In genomic region chr19:6373539-6374400, GRCm38 (mm10) we compare ENCODE assay signal across 7 mouse cellular contexts. TPM values are rescaled to one million over a fixed set of nuclear protein-coding genes. Genes with fewer than 3 reads are reported as not detected.
DNase-seq lines count a peak whose midpoint lies in the region; ATAC-seq lines count a peak whose summit lies in the region.

No protein-coding gene starts in this region.

- no peak overlapping the region for H3K27ac ChIP-seq in limb, embryonic 11.5 days (replicated peaks; ENCODE audit: low read depth, low read length)
- H3K27ac ChIP-seq in midbrain, embryonic 15.5 days, result no peak overlapping the region

- H3K36me3 ChIP-seq in limb, embryonic 11.5 days (ENCODE audit: control insufficient read depth, insufficient read depth, low read length), result peaks cover 67% of the 10 kb centered on the region
- H3K36me3 ChIP-seq in midbrain, embryonic 15.5 days (replicated peaks), result peaks cover 74% of the 10 kb centered on the region

- H3K27me3 ChIP-seq in limb, embryonic 11.5 days (ENCODE audit: control insufficient read depth, insufficient read depth, low read length), result no peaks in the 10 kb centered on the region
- no peaks in the 10 kb centered on the region for H3K27me3 ChIP-seq in midbrain, embryonic 15.5 days (replicated peaks)

- no peak overlapping the region for H3K4me3 ChIP-seq in limb, embryonic 11.5 days (ENCODE audit: low read depth, low read length)
- H3K4me3 ChIP-seq in midbrain, embryonic 15.5 days, result no peak overlapping the region

- no peak overlapping the region for H3K4me2 ChIP-seq in limb, embryonic 11.5 days (ENCODE audit: low read depth, severe bottlenecking)
- H3K4me2 ChIP-seq in midbrain, embryonic 15.5 days, result no peak overlapping the region

- peak; percentile 51 for ATAC-seq in common myeloid progenitor, adult 5-6 weeks (replicated peaks; ENCODE audit: low read depth, poor library complexity, severe bottlenecking)
- peak; percentile 42 for ATAC-seq in granulocyte monocyte progenitor cell, adult 5-6 weeks (replicated peaks; ENCODE audit: poor library complexity, severe bottlenecking)
- ATAC-seq in limb, embryonic 11.5 days (ENCODE audit: insufficient number of reproducible peaks, low FRiP score, low TSS enrichment, low read depth), result no peak
- 0 out of 2 replicates have a peak, but pooled peaks have one; percentile 27 for ATAC-seq in midbrain, embryonic 15.5 days (replicated peaks)

- DNase-seq in adrenal gland, adult 18-20 months (ENCODE audit: low spot score in 2 of 2), result peak; percentile 81 to 86
- DNase-seq in kidney, adult 18-20 months, result peak; percentile 82
- peak; percentile 84 for DNase-seq in limb, embryonic 11.5 days (ENCODE audit: low spot score)
- DNase-seq in spleen, postnatal 36 days (ENCODE audit: low spot score in 2 of 2), result peak; percentile 67 to 82

- 72% methylated on average over 12 of the region's 12 CpGs for whole genome bisulfite sequencing in limb, embryonic 11.5 days
- WGBS in midbrain, embryonic 15.5 days, result 66% methylated on average over 12 of the region's 12 CpGs

- no peak overlapping the region for H3K9ac ChIP-seq in limb, embryonic 11.5 days (ENCODE audit: low read length)
- no peak overlapping the region for H3K9ac ChIP-seq in midbrain, embryonic 15.5 days

- H3K9me3 ChIP-seq in limb, embryonic 11.5 days (ENCODE audit: control insufficient read depth, low read length), result no peaks in the 10 kb centered on the region
- H3K9me3 ChIP-seq in midbrain, embryonic 15.5 days, result no peaks in the 10 kb centered on the region

- H3K4me1 ChIP-seq in limb, embryonic 11.5 days (ENCODE audit: control insufficient read depth, insufficient read depth, low read length), result no peaks in the 10 kb centered on the region
- H3K4me1 ChIP-seq in midbrain, embryonic 15.5 days, result no peaks in the 10 kb centered on the region

RNA-seq across cellular contexts. Expression of gene Sf1, which starts 10.3 kb away (rescaled TPM):
- total RNA-seq in adrenal gland, adult 18-20 months (2021), result 100 to 1,000 TPM; 233 to 277 TPM
- total RNA-seq in common myeloid progenitor, adult 5-6 weeks (2017), result 221 and 258 TPM in 2 replicates
- total RNA-seq in granulocyte monocyte progenitor cell, adult 5-6 weeks (2014; fragmentation: Nextera tagmentation), result 286 and 301 TPM in 2 replicates
- 187 and 209 TPM in 2 replicates for total RNA-seq in granulocyte monocyte progenitor cell, adult 5-6 weeks (2017)
- polyA plus RNA-seq in limb, embryonic 11.5 days (2014; fragmentation: Nextera tagmentation; extraction: Ambion mirVana), result 209 and 228 TPM in 2 replicates
- polyA plus RNA-seq in midbrain, embryonic 15.5 days (2015; fragmentation: Nextera tagmentation; extraction: Ambion mirVana), result 112 and 119 TPM in 2 replicates

RNA-seq across cellular contexts. Expression of gene Pygm, which starts 10.4 kb away (rescaled TPM):
- 10 to 100 TPM; 55.0 to 65.0 TPM for total RNA-seq in adrenal gland, adult 18-20 months (2021)
- total RNA-seq in common myeloid progenitor, adult 5-6 weeks (2017), result 0.10 and 0.87 TPM in 2 replicates
- 0.92 and 6.9 TPM in 2 replicates for total RNA-seq in granulocyte monocyte progenitor cell, adult 5-6 weeks (2014; fragmentation: Nextera tagmentation)
- 0.41 TPM in 1 of 2 replicates, not detected in the other for total RNA-seq in granulocyte monocyte progenitor cell, adult 5-6 weeks (2017)
- polyA plus RNA-seq in limb, embryonic 11.5 days (2014; fragmentation: Nextera tagmentation; extraction: Ambion mirVana), result 1.8 and 2.0 TPM in 2 replicates
- 5.9 and 9.5 TPM in 2 replicates for polyA plus RNA-seq in midbrain, embryonic 15.5 days (2015; fragmentation: Nextera tagmentation; extraction: Ambion mirVana)

RNA-seq across cellular contexts. Expression of gene Rasgrp2, which starts 25.4 kb away (rescaled TPM):
- 10 to 100 TPM; 38.0 to 44.8 TPM for total RNA-seq in adrenal gland, adult 18-20 months (2021)
- 116 and 137 TPM in 2 replicates for total RNA-seq in common myeloid progenitor, adult 5-6 weeks (2017)
- 279 and 345 TPM in 2 replicates for total RNA-seq in granulocyte monocyte progenitor cell, adult 5-6 weeks (2014; fragmentation: Nextera tagmentation)
- 308 and 310 TPM in 2 replicates for total RNA-seq in granulocyte monocyte progenitor cell, adult 5-6 weeks (2017)
- 12.8 and 15.0 TPM in 2 replicates for polyA plus RNA-seq in limb, embryonic 11.5 days (2014; fragmentation: Nextera tagmentation; extraction: Ambion mirVana)
- polyA plus RNA-seq in midbrain, embryonic 15.5 days (2015; fragmentation: Nextera tagmentation; extraction: Ambion mirVana), result 73.1 and 93.6 TPM in 2 replicates

RNA-seq across cellular contexts. Expression of gene Map4k2, which starts 32.8 kb away (rescaled TPM):
- total RNA-seq in adrenal gland, adult 18-20 months (2021), result 10 to 100 TPM; 31.1 to 40.1 TPM
- total RNA-seq in common myeloid progenitor, adult 5-6 weeks (2017), result 18.7 and 46.1 TPM in 2 replicates
- total RNA-seq in granulocyte monocyte progenitor cell, adult 5-6 weeks (2014; fragmentation: Nextera tagmentation), result 50.7 and 54.7 TPM in 2 replicates
- 26.1 and 30.6 TPM in 2 replicates for total RNA-seq in granulocyte monocyte progenitor cell, adult 5-6 weeks (2017)
- 6.8 and 7.3 TPM in 2 replicates for polyA plus RNA-seq in limb, embryonic 11.5 days (2014; fragmentation: Nextera tagmentation; extraction: Ambion mirVana)
- 20.0 and 21.7 TPM in 2 replicates for polyA plus RNA-seq in midbrain, embryonic 15.5 days (2015; fragmentation: Nextera tagmentation; extraction: Ambion mirVana)

RNA-seq across cellular contexts. Expression of gene Men1, which starts 39.0 kb away (rescaled TPM):
- total RNA-seq in adrenal gland, adult 18-20 months (2021), result 10 to 100 TPM; 48.2 to 54.2 TPM
- total RNA-seq in common myeloid progenitor, adult 5-6 weeks (2017), result 19.2 and 30.8 TPM in 2 replicates
- 37.7 and 54.2 TPM in 2 replicates for total RNA-seq in granulocyte monocyte progenitor cell, adult 5-6 weeks (2014; fragmentation: Nextera tagmentation)
- total RNA-seq in granulocyte monocyte progenitor cell, adult 5-6 weeks (2017), result 30.5 and 33.4 TPM in 2 replicates
- polyA plus RNA-seq in limb, embryonic 11.5 days (2014; fragmentation: Nextera tagmentation; extraction: Ambion mirVana), result 65.3 and 66.7 TPM in 2 replicates
- 79.8 and 85.6 TPM in 2 replicates for polyA plus RNA-seq in midbrain, embryonic 15.5 days (2015; fragmentation: Nextera tagmentation; extraction: Ambion mirVana)

Comparison
In these comparisons a context has a peak if more than half of its experiments do, and no peak if none do; other contexts are left out.
1. RNA of gene Pygm, which starts 10.4 kb away (total RNA-seq): 55.0 to 65.0 TPM in adrenal gland, adult 18-20 months; 0.41 to 6.9 TPM in granulocyte monocyte progenitor cell, adult 5-6 weeks and 0.10 to 0.87 TPM in common myeloid progenitor, adult 5-6 weeks; every median in the first group is over 4 times any median in the second.
2. Peak in every context shown above with its lines, with median percentiles within 50 percentile points of each other: DNase-seq.